Mouse (Mus musculus) testis, adult 2 months (tissue): ENCODE data around the gene Zfhx3.

Source experiments
- CTCF ChIP-seq: fragments of 200-500 bp; IDR thresholded peaks from 2 replicates; pipeline ENCODE4 v1.5.1; 2012; ENCODE audit warnings: low read depth, mild to moderate bottlenecking, inconsistent platforms, low read length, moderate library complexity; ENCODE audit not compliant: control insufficient read depth, insufficient read depth, insufficient replicate concordance
- POLR2A ChIP-seq: fragments of 200-500 bp; IDR thresholded peaks from 2 replicates; pipeline ENCODE4 v1.6.1; 2012; ENCODE audit warnings: low read depth, mild to moderate bottlenecking, inconsistent platforms, low read length, moderate library complexity; ENCODE audit not compliant: control insufficient read depth

DNA sequence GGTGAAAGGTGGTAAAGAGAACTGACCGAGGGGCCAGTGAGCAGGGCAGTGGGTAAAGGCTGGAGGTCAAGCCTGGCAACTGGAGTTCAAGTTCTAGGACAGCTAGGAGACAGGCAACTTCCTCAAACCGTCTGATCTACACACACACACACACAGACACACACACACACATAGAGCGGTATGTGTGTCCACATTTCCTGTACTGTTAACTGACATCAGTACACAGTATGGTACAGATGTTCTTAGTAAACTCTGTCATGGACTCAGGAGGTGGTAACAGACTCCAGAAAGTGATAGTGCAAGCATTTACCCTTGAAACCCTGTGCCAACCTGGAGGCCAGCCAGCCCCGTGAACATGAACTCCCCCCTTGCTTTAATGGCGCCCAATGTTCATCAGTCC is 1059.5 kb downstream of the Zfhx3 start:
- TF ChIP-seq CTCF (no peak), POLR2A (no peak)
